Mouse (Mus musculus) adrenal gland, postnatal 25 days (tissue): ENCODE results near the gene Tmem245. TPM values are rescaled to one million over a fixed set of nuclear protein-coding genes. Genes with fewer than 3 reads are reported as not detected.
"Not testable (repeated sequence)": the region's sequence is repeated elsewhere in the genome, so short reads cannot be mapped to it uniquely, and the experiment has no call there.

Source experiments
- DNase-seq: peaks from one replicate; pipeline ENCODE4 v3.0.0; 2021; ENCODE audit warnings: mixed read lengths
- total RNA-seq: library from RNA; stranded (reverse); gene quantifications from 2 replicates; pipeline ENCODE4 v1.2.3, GENCODE M21; 2021

The Tmem245 gene
- total RNA-seq, 1 experiment from 2014 or later = 53.9 TPM

GRCm38 (mm10) chr4:56926971-56927370 is 20.3 kb downstream of the Tmem245 start:
- no peak for DNase-seq

DNA sequence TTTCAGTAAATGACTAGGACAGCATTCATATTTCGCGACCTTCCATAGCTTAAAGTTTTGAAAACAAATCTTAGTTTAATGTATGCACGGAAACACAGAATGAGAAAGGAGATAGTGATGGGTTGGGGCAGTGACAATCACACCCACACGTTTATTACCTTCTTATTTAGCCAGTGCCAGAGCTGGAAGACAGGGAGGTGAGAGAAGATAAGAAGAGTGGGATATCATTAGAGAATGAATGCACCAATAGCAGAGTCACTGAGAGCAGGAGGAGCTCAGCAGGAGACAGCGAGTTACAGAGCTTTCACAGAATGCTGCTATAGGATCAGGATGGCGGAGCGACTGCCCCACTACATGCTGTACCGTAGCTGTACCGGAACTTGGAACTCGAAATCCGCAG is 25.0 kb downstream of the Tmem245 start:
- no peak for DNase-seq

DNA sequence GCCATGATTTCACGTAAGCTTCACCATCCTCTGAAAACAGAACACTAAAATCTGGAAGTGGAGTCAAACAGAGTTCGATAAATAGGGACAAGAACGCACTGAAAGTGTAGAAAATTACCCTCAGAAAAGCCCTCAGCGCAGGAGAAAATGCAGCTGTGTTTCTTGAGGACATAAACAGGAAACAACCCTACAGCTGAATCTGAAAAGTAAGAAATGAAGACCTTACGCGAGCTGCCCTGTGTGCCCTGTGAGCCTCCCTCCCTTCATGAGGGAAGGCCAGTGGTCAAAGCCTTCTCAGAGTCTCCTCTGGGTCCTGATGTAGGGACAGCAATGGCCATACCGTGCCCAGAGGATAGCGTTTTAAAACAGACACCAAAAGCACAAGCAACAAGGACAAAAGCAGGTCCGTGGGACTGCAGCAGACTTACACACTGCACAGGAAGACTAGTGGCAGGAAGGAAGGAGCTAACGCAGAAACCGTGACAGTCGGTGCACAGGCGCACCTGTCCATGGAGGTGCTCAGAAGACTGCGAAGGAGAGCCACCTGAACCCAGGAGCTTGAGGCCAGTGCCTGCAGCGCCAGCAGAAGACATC is 31.4 kb downstream of the Tmem245 start:
- no peak for DNase-seq

- DNase-seq = no peak
Measured at GRCm38 (mm10) chr4:56914761-56915160, 32.5 kb downstream of the Tmem245 start.

- DNase-seq = no peak
Measured at GRCm38 (mm10) chr4:56914338-56914737, 32.9 kb downstream of the Tmem245 start.

DNA sequence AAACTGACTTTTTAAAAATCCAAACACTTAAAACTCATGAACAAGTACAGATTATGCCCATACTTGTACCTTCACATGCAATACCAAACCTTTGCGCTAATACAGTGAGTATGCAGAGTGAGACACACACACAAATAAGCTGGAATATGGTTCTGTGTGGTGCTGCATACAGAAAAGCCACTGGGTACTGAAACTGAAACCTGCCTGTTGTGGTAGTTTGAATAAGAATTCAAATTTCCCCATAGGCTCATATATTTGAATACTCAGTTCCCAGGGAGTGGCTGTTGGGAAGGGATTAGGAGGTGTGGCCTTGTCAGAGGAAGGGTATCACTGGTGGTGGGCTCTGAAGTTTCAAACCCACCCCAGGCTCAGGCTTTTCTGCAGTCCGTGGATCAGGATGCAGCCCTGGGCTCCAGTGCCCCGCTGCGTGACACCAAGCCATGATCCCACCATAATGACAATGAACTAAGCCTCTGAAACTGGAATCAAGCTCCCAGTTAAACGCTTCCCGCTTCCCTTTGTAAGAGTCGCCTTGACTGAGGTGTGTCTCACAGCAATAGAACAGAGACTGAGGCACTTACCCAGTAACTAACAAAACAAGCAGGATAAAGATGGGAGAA is 34.7 kb downstream of the Tmem245 start:
- no peak for DNase-seq

GRCm38 (mm10) chr4:56909568-56909967 is 37.7 kb downstream of the Tmem245 start:
- DNase-seq = no peak

DNA sequence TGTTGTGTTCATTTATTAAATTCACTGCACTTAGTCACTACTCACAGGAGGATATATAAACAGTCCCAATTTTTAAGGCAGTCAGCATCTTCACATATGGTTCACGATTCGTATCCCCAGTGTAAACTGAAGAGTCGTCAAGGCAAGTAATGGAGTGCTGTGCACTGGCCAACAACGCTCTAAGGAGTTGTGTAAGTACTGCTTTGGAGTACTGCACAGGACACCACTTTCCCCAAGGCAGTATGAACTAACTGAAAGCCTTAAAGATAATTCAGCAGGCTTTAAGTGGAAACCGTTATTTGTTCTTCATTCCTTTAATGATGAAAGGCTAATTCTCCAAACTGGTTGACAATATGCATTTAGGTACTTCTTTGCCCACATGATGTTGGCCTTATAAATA is 39.6 kb downstream of the Tmem245 start:
- no peak for DNase-seq

GRCm38 (mm10) chr4:56906926-56907325 is 40.3 kb downstream of the Tmem245 start:
- no peak for DNase-seq

DNA sequence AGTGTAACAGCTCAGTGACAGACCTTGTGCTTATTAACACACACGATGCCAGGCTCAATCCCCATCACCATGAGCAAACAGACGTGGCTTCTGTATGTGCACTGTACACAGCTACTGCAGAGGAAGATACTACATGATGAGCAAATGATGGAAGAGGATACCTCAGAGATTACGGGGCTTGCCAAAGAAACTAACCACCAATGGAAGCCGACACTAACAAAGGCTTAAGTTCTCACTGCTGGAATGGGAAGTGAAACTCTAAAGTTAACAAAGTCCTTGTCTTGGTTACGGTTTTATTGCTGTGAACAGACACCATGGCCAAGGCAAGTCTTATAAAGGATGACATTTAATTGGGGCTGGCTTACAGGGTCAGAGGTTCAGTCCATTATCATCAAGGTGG is 41.7 kb downstream of the Tmem245 start:
- no peak for DNase-seq

DNA sequence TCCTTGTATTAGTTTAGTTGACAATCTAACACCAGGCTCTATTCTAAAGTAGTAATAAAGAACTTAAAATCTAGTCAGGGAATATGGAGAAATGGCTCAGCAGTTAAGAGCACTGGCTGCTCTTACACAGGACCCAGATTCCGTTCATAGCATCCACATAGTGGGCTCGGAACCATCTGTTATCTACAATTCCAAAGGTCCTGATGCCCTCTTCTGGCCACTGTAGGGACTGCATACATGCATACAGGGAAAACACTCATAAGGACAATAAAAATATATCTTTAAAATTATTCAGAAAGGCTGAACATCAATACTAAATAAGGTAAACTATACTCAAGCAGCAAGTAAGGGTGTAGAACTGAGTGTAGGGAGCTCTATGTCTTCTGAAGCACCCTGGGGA is 45.6 kb downstream of the Tmem245 start:
- no peak for DNase-seq

- no peak for DNase-seq
Measured at GRCm38 (mm10) chr4:56899216-56899615, 48.0 kb downstream of the Tmem245 start.

- DNase-seq = no peak
Measured at GRCm38 (mm10) chr4:56897511-56897910, 49.7 kb downstream of the Tmem245 start.

DNA sequence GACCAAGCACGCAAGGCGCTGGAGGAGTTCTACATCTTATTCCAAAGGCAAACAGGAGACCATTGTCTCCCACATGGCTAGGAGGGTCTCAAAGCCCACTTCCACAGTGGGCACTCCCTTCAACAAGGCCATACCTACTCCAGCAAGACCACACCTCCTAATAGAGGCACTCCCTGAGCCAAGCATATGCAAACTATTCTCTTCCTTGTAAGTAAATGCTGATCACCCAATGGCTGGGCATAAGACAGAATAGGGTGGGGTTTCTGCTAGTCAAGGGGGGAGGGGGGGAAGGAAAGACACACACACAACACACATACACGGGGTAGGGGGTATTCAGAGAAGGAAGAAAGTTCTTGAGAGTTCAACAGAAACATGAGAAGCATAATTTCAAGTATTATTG is 53.0 kb downstream of the Tmem245 start:
- no peak for DNase-seq

- DNase-seq = no peak
Measured at GRCm38 (mm10) chr4:56892501-56893115, 54.6 kb downstream of the Tmem245 start.

GRCm38 (mm10) chr4:56888483-56888882 is 58.8 kb downstream of the Tmem245 start:
- DNase-seq = no peak

DNA sequence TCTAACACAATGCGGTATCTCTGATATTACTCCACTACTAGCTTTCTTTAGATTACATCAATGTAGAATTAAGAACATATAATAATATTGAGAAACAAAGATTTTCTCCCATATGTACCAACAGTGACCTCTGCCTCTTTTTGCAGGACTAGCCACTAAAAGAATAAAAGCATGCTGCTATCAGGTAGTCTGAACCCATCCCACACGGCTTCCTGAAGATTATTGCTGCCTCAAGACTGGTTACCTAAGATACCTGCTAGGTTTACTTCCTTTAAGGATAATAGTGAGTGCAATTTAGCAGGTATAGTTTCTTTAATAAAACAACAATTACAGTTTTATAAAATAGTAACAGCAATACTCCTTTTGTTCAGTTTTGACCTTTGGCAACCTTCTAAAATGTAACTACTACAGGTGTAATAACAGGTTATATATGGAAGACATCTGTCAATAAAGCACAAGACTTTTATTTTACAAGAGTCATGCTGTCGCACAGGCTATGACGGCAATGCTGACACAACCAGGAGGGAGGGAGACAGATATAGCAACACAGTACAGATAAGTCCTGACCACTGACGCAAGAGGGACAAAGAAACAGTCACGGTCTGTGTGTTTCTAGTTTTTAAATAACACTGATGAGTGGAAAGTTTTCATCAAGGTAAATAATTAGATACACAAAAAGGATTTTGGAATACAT is 60.8 kb downstream of the Tmem245 start:
- DNase-seq = no peak

- no peak for DNase-seq
Measured at GRCm38 (mm10) chr4:56880036-56880703, 67.1 kb downstream of the Tmem245 start.

GRCm38 (mm10) chr4:56878971-56879370 is 68.3 kb downstream of the Tmem245 start:
- DNase-seq = no peak

DNA sequence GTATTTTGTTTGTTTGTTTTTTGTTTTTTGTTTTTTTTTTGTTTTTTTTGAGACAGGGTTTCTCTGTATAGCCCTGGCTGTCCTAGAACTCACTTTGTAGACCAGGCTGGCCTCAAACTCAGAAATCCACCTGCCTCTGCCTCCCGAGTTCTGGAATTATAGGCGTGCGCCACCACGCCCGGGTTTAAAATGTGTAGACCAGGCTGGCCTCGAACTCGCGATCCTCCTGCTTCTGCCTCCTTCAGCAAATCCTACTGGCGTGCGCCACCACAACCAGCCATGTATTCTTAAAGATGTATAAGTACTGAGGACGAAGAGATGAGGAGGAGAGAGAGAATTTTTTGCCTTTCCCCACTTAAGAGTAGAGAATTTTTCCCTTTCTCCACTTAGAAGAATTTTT is 76.7 kb downstream of the Tmem245 start:
- not testable (repeated sequence) for DNase-seq

DNA sequence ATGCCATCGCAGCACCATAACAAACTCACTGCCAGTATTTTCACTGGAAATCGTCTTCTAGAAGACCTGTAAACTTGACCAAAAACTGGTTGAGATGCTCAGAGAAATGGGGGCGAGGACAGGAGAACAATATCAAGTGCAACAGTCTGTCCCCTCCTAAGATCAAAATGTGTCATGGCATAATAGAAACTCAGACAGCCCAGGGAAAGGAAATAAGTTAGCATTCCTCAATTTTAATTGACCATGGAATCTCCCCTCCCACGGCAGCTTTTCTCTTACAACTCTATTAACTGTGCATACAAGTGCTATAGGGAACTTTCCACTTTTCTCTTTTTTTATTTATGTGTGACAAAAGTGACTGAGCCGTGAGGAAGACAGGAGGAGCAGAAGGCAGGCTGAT is 79.5 kb downstream of the Tmem245 start:
- DNase-seq = no peak

DNA sequence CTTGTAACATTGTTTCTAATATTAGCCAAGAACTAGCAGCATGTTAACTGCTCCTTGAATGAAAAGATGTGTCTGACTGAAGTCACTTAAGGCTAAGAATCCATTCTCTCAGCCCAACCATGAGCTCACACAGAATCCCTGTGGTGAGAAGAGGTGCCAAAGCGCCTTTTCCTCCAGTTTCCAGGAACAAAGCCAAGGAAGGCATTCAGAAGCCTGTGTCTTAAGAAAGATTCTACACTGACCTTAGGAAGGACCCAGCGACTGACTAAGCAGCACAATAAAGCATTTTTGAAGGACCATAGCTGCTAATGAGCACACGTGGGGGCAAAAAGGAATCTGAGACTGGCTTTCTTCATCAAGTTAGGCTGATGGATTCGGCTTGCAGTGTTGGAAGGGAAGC is 81.3 kb downstream of the Tmem245 start:
- no peak for DNase-seq

DNA sequence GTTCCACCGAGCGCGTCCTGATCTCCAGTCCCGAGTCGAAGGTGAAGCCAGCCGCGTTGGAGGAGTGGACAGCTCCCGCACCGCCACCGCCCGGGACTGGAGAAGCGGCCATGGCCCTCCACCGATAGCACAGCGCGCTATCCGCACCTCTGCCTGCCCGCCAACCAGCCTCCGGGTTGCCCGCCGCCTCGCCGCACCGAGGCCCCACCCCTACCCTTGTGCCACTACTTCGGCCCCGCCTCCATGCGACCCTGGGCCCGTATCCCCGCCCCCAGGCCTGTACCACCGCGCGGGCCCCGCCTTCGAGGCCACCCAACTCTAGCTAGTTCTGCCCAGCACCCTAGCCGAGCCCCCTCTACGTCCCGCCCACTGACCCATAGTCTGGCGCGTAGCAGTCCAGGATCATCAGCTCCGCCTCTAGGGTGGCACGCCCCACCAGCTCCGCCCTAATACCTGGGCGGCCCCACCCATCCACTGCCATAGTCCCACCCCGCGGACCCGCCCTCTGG is 82.2 kb downstream of the Tmem245 start, which contains the start of gene Ctnnal1:
Gene Ctnnal1 (minus strand): TSS at position 186 of the 509 bp plus-strand sequence.
- peak; percentile 95 for DNase-seq
